Mouse (Mus musculus): Measurements from ENCODE around the gene 4930455H04Rik.

DNA sequence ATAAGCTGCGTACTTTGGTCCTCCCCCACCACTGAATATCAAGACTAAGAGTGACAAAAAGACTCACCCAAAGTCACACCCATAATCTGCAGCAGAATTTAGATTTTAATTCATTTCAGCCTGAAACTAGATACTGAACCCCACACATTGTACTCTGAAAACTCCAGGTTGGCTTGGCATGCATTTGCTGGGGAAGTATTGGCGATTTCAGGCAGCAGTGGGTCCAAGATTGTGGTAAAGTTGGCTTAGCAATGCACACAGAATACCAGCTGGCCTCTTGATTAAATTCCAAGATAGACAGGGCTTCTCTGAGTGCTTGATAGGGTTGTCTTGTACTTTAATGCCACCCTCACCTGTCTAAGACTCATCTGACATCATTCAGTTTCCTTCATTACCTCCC lies 24.9 kb downstream of the 4930455H04Rik start:
- TF ChIP-seq POLR2A (IDR thresholded peaks at IDR 0.05; ENCODE audit: borderline replicate concordance, insufficient read depth, low read length): no peak
- no peak for TF ChIP-seq CTCF (IDR thresholded peaks at IDR 0.05; ENCODE audit: borderline replicate concordance, insufficient read depth, low read depth, low read length)

Measured in cerebellum, adult 2 months (tissue).